Mouse (Mus musculus): Measurements from ENCODE around the gene Pafah1b1. TPM values are rescaled to one million over a fixed set of nuclear protein-coding genes. Genes with fewer than 3 reads are reported as not detected.

The Pafah1b1 gene
- total RNA-seq, 4 experiments from 2014 or later, result 310 to 407 (median 358) TPM

GRCm38 (mm10) chr11:74664279-74664678 lies 60.2 kb downstream of the Pafah1b1 start:
- no peak for DNase-seq (ENCODE audit: low spot score in 2 of 2)

DNA sequence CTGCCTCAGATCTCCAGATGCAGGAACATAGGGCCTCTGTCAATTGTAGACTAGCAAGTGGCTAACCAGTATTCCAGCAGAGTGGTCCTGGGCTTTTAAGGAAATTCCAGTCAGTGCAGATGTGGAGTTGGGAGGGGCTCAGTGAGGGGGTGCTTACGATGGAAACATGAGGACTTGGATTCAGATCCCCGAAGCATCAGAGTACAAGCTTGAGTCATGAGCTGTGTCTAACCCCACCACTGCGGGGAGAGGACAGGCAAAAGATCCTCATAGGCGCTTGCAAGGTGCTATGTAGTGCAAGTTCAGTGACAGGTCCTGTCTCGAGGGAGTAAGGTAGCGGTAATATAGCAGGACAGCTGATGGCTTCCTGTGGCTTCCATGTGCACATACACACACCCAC lies 62.2 kb downstream of the Pafah1b1 start:
- no peak for DNase-seq (ENCODE audit: low spot score in 2 of 2)

DNA sequence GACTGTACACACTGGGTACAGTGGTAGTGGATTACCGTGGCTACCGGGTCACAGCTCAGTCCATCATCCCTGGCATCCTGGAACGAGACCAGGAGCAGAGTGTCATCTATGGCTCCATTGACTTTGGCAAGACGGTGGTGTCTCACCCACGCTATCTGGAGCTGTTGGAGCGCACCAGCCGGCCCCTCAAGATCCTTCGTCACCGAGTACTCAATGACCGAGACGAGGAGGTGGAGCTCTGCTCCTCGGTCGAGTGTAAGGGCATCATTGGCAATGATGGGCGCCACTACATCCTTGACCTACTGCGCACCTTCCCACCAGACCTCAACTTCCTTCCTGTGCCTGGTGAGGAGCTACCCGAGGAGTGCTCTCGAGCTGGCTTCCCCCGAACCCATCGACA lies 62.8 kb downstream of the Pafah1b1 start:
- DNase-seq (ENCODE audit: low spot score in 2 of 2), result no peak

DNA sequence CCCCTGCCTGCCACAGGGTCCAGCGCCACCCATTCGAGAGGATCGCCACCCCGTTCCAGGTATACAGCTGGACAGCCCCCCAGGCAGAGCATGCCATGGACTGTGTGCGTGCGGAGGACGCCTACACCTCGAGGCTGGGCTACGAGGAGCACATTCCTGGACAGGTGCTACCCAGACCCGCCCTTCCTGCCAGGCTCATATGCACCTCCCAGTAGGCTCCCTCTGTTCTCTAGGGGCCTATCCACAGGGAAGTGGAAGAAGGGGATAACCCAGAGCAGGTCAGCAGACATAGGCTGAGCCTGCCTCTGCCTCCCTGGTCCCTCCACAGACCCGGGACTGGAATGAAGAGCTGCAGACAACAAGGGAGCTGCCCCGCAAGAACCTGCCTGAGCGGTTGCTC lies 64.1 kb downstream of the Pafah1b1 start:
- DNase-seq (ENCODE audit: low spot score in 2 of 2), result no peak

GRCm38 (mm10) chr11:74655941-74656340 lies 68.5 kb downstream of the Pafah1b1 start:
- DNase-seq (ENCODE audit: low spot score in 2 of 2), result no peak

- DNase-seq (ENCODE audit: low spot score in 2 of 2), result no peak
Measured at GRCm38 (mm10) chr11:74653385-74653784, 71.1 kb downstream of the Pafah1b1 start.

DNA sequence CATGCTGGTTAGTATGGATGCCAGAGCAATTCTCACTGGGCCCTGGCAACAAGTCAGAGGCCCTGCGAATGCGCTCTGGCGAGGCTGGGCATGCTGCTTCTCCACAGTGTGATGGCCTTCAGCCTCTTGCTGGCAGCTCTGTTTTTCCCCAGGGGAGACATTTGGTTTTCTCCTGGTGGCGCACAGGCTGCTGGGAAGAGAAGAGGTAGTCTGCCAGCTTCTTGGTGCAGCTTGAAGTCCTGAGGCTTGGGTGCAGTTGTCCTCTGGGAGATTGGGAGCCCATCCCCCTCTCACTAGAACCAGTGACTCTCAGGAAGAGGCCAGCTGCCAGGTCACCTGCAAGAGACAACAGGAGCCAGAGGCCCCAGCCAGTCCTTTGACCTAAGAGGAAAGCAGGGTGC lies 71.7 kb downstream of the Pafah1b1 start:
- peak in 1 of 2 experiments; percentile 38 for DNase-seq (ENCODE audit: low spot score in 2 of 2)

DNA sequence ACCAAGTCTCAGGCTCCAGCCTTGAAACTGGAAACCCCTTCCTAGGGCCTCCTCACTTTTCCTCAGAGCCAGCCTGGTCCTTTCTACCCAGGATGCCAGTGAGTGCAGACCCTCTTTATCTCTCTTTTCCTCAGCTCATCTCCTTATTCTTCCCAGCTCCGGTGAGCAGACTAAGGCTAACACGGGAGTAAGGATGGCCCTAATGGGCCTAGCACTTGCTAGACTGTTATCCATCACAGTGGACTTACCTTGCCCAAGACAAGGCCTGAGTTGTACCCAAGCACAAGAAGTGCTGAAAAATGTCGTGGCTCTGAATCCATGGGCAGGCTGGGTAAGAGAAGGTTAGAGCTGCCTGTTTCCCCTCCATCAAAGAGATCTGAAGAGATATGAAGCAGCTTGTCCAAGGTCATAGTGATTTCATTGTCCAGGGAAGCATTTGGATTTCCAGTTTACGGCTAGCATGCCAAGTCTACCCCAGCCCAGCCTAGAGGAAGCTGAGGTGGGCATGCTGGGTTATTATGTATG lies 73.8 kb downstream of the Pafah1b1 start:
- DNase-seq (ENCODE audit: low spot score in 2 of 2), result no peak

DNA sequence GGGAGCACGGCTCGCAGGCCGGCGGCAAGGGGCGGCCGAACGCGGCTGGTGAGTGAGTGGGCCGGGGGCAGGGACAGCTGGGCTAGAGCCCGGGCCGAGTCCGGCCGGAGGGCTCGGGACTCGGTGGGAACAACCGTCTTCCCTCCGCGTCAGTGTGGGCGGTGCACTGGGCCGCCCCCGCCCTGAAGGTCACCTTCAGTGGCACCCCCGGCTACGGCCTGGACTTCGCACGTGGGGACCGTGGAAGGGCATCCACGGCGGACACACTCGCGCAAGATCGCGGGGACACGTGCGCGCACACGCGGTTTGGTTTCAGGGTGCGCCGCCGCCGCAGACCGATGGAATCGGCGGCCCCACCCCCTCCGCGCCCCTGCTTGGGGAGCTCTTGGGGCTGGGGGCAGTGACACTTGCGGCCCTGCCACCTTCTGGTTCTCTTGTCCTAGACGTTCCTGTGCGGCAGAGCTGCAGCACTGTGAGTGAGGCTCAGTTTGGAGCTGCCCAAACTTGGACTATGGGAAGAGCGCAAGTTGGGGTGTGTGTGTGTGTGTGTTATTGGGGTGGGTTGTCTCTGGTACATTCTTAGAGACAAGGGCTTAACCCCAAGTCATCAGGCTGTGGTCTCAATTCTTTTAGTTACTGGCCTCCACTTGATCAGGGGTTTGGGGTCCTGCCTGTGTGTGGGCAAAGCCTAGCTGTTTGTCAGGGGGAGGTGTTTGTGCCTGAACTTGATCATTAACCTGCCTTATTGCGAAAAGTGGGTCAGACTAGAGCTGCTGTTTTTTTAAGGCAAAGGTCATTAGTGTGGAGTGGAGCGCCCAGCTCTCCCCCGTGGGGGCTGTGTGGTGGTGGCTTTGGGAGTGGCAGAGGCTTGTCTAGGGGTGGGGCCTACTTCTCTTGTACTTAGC lies 74.6 kb downstream of the Pafah1b1 start:
- DNase-seq (ENCODE audit: low spot score in 2 of 2), result peak in 1 of 2 experiments; percentile 47

DNA sequence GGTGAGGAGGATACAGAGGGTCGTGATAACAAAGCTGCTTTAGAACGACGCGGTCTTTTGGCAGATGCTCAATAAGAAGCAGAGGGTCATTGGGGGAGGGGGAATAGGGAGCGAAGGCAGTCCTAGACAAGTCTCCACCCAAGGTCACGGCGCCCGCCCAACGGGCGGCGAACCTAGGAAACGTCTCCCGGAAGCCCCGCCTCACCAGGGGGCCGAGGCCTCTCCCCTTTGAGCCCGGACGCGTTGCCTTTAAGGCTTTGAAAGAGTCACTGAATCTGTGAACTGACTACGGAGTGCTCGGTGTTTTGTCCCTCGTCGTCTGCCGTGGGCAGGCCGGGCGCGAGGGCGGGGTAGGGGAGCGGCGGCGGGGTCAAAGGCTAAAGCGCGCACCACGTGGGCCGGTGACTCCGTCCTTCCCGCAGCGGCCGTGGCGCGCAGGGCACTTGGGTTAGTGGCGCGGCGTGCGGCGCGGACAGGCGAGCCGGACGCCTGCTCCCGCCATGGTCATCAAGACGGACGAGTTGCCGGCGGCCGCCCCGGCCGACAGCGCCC lies 75.3 kb downstream of the Pafah1b1 start, which contains the start of gene Cluh:
Cluh (plus strand) TSS at position 401 of the 552 bp plus-strand sequence.
- peak; percentile 97 for DNase-seq (ENCODE audit: low spot score in 2 of 2)

GRCm38 (mm10) chr11:74648676-74649075 lies 75.8 kb downstream of the Pafah1b1 start:
- DNase-seq (ENCODE audit: low spot score in 2 of 2), result no peak

GRCm38 (mm10) chr11:74647966-74648365 lies 76.5 kb downstream of the Pafah1b1 start:
- DNase-seq (ENCODE audit: low spot score in 2 of 2), result no peak

GRCm38 (mm10) chr11:74639628-74640027 lies 84.8 kb downstream of the Pafah1b1 start:
- no peak for DNase-seq (ENCODE audit: low spot score in 2 of 2)

GRCm38 (mm10) chr11:74638791-74639411 lies 85.6 kb downstream of the Pafah1b1 start:
- DNase-seq (ENCODE audit: low spot score in 2 of 2), result no peak

DNA sequence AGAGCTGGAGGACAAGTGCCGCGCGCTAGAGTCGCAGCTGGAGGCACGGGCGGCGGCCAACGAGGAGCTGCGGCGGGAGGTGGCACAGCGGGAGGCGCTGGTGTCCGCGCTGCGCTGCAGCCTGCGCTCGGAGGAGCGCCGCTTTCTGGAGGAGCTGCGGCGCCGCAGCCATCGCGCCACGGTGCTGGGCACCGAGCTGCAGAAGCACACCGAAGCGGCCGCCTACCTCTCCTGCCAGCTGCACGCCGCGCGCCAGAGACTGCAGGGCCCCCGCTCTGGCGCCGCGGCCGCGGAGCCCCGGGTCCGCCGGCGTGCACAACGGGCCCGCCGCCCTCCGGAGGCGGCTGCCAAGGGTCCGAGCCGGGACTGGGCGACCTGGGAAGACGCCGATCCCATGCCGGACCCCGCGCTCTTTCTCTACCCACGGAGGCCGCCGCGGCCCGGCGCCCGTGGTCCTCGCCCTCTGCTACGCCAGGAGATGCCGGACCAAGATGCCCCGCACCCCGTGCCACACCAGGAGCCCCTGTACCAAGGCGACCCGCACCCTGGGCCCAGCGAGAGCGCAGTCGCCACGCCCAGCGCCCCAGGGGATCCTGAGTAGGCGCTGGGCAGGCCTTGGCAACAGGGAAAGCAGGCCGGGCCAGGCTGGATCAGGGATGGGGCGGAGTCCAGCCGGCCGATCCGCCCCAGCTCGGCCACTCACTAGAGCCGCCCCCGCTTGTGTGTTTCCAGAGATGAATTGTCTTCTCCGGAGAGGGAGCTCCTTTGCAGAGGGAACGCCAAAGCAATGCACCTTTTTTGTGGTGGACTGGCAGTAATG lies 86.3 kb downstream of the Pafah1b1 start:
- peak in 1 of 2 experiments; percentile 61 for DNase-seq (ENCODE audit: low spot score in 2 of 2)

DNA sequence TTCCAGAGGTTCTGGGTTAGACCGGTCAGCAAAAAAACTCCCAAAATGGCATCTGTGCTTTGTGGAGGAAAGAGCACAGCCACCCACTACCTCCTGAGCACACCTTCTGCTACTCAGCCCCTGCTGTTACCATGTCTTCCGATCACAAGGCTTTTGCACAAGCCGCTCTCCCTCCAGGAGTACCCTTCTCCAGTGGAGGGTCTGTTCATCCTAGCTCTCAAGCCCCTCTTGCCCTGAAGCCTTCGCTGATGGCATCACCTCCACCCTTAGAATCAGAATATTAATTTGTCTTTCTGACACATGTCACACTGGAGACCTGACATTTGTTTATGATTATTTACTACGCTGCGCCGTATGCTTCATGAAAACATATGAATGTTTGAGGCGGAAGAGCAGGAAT lies 87.0 kb downstream of the Pafah1b1 start:
- no peak for DNase-seq (ENCODE audit: low spot score in 2 of 2)

DNA sequence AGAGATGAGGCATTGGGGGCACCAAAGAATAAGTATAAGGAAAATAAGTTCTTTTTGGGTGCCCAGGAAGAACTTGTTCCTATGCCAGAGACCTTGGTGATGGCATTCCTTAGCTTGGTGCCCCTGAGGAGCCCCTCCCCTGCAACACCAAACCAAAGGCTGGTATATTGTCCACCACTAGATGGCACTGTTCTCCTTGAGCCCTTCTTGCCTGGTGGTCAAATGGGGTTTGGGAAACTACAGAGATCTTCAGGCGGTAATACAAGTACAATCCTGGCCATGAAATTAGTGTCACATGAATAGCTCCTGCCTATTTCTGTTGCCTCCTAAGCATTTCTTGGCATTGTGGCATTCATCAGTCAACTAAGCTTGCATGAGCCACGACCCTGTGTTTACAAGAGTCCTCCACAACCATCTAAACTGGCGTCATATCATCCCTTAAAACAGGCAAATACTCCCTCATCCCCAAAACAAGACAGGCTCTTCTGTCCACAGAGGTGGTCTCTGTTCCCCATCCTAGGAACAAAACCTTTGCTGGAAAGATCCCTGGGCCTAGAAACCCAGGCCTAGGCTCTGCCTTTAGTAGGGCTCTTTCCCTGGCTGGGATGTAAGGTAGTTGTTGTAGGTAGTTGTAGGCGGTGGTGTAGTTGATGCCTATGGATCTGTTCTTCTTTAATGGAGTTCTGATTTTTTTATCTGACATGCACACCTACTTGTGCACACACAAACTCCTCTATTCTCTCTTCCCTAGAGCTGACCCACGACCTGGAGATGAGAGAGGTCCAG lies 89.8 kb downstream of the Pafah1b1 start:
- peak in 1 of 2 experiments; percentile 64 for DNase-seq (ENCODE audit: low spot score in 2 of 2)

GRCm38 (mm10) chr11:74631880-74632789 lies 92.3 kb downstream of the Pafah1b1 start:
- DNase-seq (ENCODE audit: low spot score in 2 of 2), result no peak

GRCm38 (mm10) chr11:74627481-74627880 lies 97.0 kb downstream of the Pafah1b1 start:
- no peak for DNase-seq (ENCODE audit: low spot score in 2 of 2)
